Mouse (Mus musculus) hindbrain, postnatal 0 days (tissue): Measurements from ENCODE around the gene Gpr156. TPM values are rescaled to one million over a fixed set of nuclear protein-coding genes. Genes with fewer than 3 reads are reported as not detected.

ENCODE experiments used
- ATAC-seq: fragments of 200-750 bp; cut with Nextera tagmentation; 2 replicates; pipeline ENCODE4 v1.8.0; 2017; ENCODE audit warnings: mild to moderate bottlenecking, moderate TSS enrichment, moderate library complexity
- DNase-seq: peaks from one replicate; pipeline ENCODE4 v3.0.0-alpha.2; 2015; ENCODE audit warnings: low spot score
- H3K27ac ChIP-seq: fragments of 300-500 bp; sonication (generic); 2 replicates; pipeline ENCODE4 v1.5.1; 2014; ENCODE audit warnings: mild to moderate bottlenecking
- H3K27me3 ChIP-seq: fragments of 300-500 bp; sonication (generic); 2 replicates; pipeline ENCODE4 v1.6.1; 2014; ENCODE audit warnings: low read length, mixed read lengths; ENCODE audit not compliant: insufficient read depth
- H3K36me3 ChIP-seq: fragments of 300-500 bp; sonication (generic); 2 replicates; pipeline ENCODE4 v1.6.1; 2014; ENCODE audit warnings: low read length, mixed read lengths; ENCODE audit not compliant: insufficient read depth
- H3K4me1 ChIP-seq: fragments of 300-500 bp; sonication (generic); 2 replicates; pipeline ENCODE4 v1.6.1; 2014; ENCODE audit warnings: antibody characterized with exemption, low read length, mixed read lengths; ENCODE audit not compliant: insufficient read depth
- H3K4me2 ChIP-seq: fragments of 300-500 bp; sonication (generic); 2 replicates; pipeline ENCODE4 v1.6.1; 2014; ENCODE audit warnings: low read depth, mild to moderate bottlenecking, low read length, moderate library complexity, mixed read lengths
- H3K4me3 ChIP-seq: fragments of 300-500 bp; sonication (generic); 2 replicates; pipeline ENCODE4 v1.5.1; 2014; ENCODE audit warnings: low read length
- H3K9ac ChIP-seq: fragments of 300-500 bp; sonication (generic); replicated peaks from 2 replicates; pipeline ENCODE4 v1.6.1; 2014; ENCODE audit warnings: mild to moderate bottlenecking, low read length, moderate library complexity, mixed read lengths
- H3K9me3 ChIP-seq: fragments of 300-500 bp; sonication (generic); 2 replicates; pipeline ENCODE4 v1.6.1; 2016; ENCODE audit warnings: low read length, mixed read lengths
- CTCF ChIP-seq: IDR thresholded peaks from 2 replicates; pipeline ENCODE4 v1.5.1; 2016; ENCODE audit warnings: antibody characterized with exemption, control low read depth, low read depth
- WGBS: fragments of 180-500 bp; shearing (Covaris S2); extraction: QIAGEN DNeasy Blood & Tissue Kit; methylation state at CpG from one replicate; pipeline ENCODE4 v1.1.7; 2014; 5-methylcytosine and 5-hydroxymethylcytosine counted together
- polyA plus RNA-seq: library from polyadenylated mRNA; unstranded; fragments of >200 nt; fragmentation: Nextera tagmentation; extraction: Ambion mirVana; gene quantifications from 2 replicates; pipeline ENCODE4 v1.2.1, GENCODE M21; 2015
- total RNA-seq: library from RNA; depleted of rRNA; stranded (reverse); fragments of >200 nt; gene quantifications from 2 replicates; pipeline ENCODE4 v1.2.3, GENCODE M21; 2014; rRNA removed

Gene Gpr156
- total RNA-seq = 3.2 and 4.3 TPM in 2 replicates
- polyA plus RNA-seq = 1.9 and 2.4 TPM in 2 replicates

GRCm38 (mm10) chr16:37916138-37916817 is at the start of gene Gpr156:
Gene Gpr156 (plus strand): TSS chr16:37916496.
- Histone ChIP-seq H3K4me2 (peak within 1 kb of the TSS; percentile 94), H3K36me3 (no peaks in the 10 kb centered on the region), H3K4me3 (peak within 1 kb of the TSS; percentile 59), H3K9ac (peak within 1 kb of the TSS; percentile 58), H3K27ac (no peak within 1 kb of the TSS), H3K4me1 (no peaks in the 10 kb centered on the region), H3K27me3 (no peaks in the 10 kb centered on the region), H3K9me3 (0 out of 2 replicates have a peak, but pooled peaks cover 1% of the 10 kb centered on the region)
- DNase-seq (peak; percentile 69), ATAC-seq (peak; percentile 92)
- WGBS = 2% methylated on average over 53 of the region's 53 CpGs
- peak; percentile 55 for TF ChIP-seq CTCF

GRCm38 (mm10) chr16:37867791-37868505 is 48.3 kb upstream of the Gpr156 start, which contains the start of gene Lrrc58:
Gene Lrrc58 (plus strand): TSS chr16:37868389.
- Histone ChIP-seq H3K9me3 (no peaks in the 10 kb centered on the region), H3K36me3 (no peaks in the 10 kb centered on the region), H3K27ac (peak within 1 kb of the TSS; percentile 99), H3K4me1 (peaks cover 16% of the 10 kb centered on the region), H3K4me3 (peak within 1 kb of the TSS; percentile 95), H3K4me2 (peak within 1 kb of the TSS; percentile 69), H3K9ac (peak within 1 kb of the TSS; percentile 97), H3K27me3 (no peaks in the 10 kb centered on the region)
- peak; percentile 94 for DNase-seq
- TF ChIP-seq CTCF = no peak
- WGBS = under 1% methylated on average over 82 of the region's 86 CpGs
- peak; percentile 96 for ATAC-seq

- DNase-seq = peak; percentile 63
- no peak for TF ChIP-seq CTCF
- Histone ChIP-seq H3K9me3 (no peaks in the 10 kb centered on the region), H3K36me3 (no peaks in the 10 kb centered on the region), H3K4me1 (peaks cover 16% of the 10 kb centered on the region), H3K4me2 (peak overlapping the region; percentile 69), H3K9ac (peak overlapping the region; percentile 97), H3K4me3 (peak overlapping the region; percentile 95), H3K27ac (peak overlapping the region; percentile 99), H3K27me3 (no peaks in the 10 kb centered on the region)
- peak; percentile 83 for ATAC-seq
- under 1% methylated on average over 47 of the region's 87 CpGs for WGBS
Observed at GRCm38 (mm10) chr16:37868506-37869469, 47.5 kb upstream of the Gpr156 start.

GRCm38 (mm10) chr16:37869470-37870231 is 46.6 kb upstream of the Gpr156 start:
- 25% methylated on average over 4 of the region's 4 CpGs for WGBS
- H3K9me3 ChIP-seq = no peaks in the 10 kb centered on the region
- no peaks in the 10 kb centered on the region for H3K36me3 ChIP-seq
- peak overlapping the region; percentile 69 for H3K4me2 ChIP-seq
- DNase-seq = no peak
- H3K4me3 ChIP-seq = peak overlapping the region; percentile 95
- peak overlapping the region; percentile 99 for H3K27ac ChIP-seq
- ATAC-seq = no peak
- peak overlapping the region; percentile 97 for H3K9ac ChIP-seq
- H3K27me3 ChIP-seq = no peaks in the 10 kb centered on the region
- peaks cover 16% of the 10 kb centered on the region for H3K4me1 ChIP-seq
- 0 out of 2 replicates have a peak, but pooled peaks have one; percentile 13 for TF ChIP-seq CTCF

- no peaks in the 10 kb centered on the region for H3K9me3 ChIP-seq
- 58% methylated on average over 4 of the region's 4 CpGs for WGBS
- ATAC-seq (no peak), DNase-seq (no peak)
- no peak for TF ChIP-seq CTCF
- peak overlapping the region; percentile 69; the same call in 1 of the 2 replicates for H3K4me2 ChIP-seq
- H3K4me1 ChIP-seq = peaks cover 16% of the 10 kb centered on the region
- H3K27ac ChIP-seq = no peak overlapping the region
- H3K27me3 ChIP-seq = no peaks in the 10 kb centered on the region
- no peak overlapping the region for H3K4me3 ChIP-seq
- H3K36me3 ChIP-seq = no peaks in the 10 kb centered on the region
- no peak overlapping the region for H3K9ac ChIP-seq
Observed at GRCm38 (mm10) chr16:37871112-37871715, 45.1 kb upstream of the Gpr156 start.
